Mouse (Mus musculus) G1E (cell line): ENCODE results near the gene Rpgrip1.

ENCODE experiments used
- CTCF ChIP-seq: IDR thresholded peaks from 2 replicates; pipeline ENCODE4 v1.5.1; 2012; ENCODE audit warnings: low read depth, low read length, inconsistent platforms, mixed read lengths
- GATA1 ChIP-seq: IDR thresholded peaks from 2 replicates; pipeline ENCODE4 v1.6.1; 2012; ENCODE audit warnings: borderline replicate concordance, low read length, inconsistent platforms, mixed read lengths

DNA sequence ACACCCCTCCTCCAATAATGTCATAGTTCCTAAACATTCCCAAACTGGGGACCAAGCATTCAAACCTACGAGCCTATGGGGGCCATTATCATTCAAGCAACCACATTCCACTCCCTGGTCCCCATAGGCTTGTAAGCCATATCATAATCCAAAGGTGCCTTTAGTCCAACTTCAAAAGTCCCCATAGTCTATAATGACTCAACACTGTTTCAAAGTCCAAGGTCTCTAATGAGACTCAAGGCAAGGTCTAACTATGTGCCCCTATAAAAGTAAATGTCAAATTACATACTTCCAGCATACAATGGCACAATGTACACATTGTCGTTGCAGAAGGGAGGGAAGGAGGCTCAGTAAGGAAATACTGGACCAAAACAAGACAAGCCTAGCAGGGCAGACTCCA lies 44.5 kb downstream of the Rpgrip1 start:
- no peak for TF ChIP-seq GATA1
- TF ChIP-seq CTCF = no peak
